Comparison of ENCODE assay signal across 28 mouse cellular contexts in genomic region chr5:99434226-99434625, GRCm38 (mm10).
DNase-seq lines count a peak whose midpoint lies in the region; ATAC-seq and TF ChIP-seq lines count a peak whose summit lies in the region.
"Had no signal": no experiment of that assay in that cellular context is flagged by ENCODE, and none has a peak within 500 bp of the region (broad histone marks: within the 10 kb centered on the region; RNA-seq: fewer than 3 reads in every experiment).

No protein-coding gene starts in this region.

- H3K27ac ChIP-seq in liver, embryonic 16.5 days (ENCODE audit: low read length): no peak overlapping the region
- H3K27ac ChIP-seq in stomach, postnatal 0 days (replicated peaks): no peak overlapping the region
- H3K27ac ChIP-seq in midbrain, embryonic 16.5 days (ENCODE audit: low read length): no peak overlapping the region
- H3K27ac ChIP-seq: embryonic facial prominence, embryonic 10.5 days; embryonic facial prominence, embryonic 13.5 days; forebrain, embryonic 12.5 days; forebrain, embryonic 15.5 days; heart, embryonic 15.5 days; hindbrain, embryonic 14.5 days had no signal

- H3K36me3 ChIP-seq in liver, embryonic 16.5 days (ENCODE audit: control insufficient read depth, insufficient read depth): no peaks in the 10 kb centered on the region
- no peaks in the 10 kb centered on the region for H3K36me3 ChIP-seq in stomach, postnatal 0 days (ENCODE audit: control insufficient read depth, insufficient read depth, low read length)
- no peaks in the 10 kb centered on the region for H3K36me3 ChIP-seq in midbrain, embryonic 16.5 days (ENCODE audit: control insufficient read depth, insufficient read depth, low read length)
- H3K36me3 ChIP-seq: embryonic facial prominence, embryonic 10.5 days; embryonic facial prominence, embryonic 13.5 days; forebrain, embryonic 12.5 days; forebrain, embryonic 15.5 days; heart, embryonic 12.5 days; heart, embryonic 15.5 days had no signal

- H3K9me3 ChIP-seq in liver, embryonic 16.5 days (replicated peaks; ENCODE audit: control insufficient read depth, low read length): no peaks in the 10 kb centered on the region
- no peaks in the 10 kb centered on the region for H3K9me3 ChIP-seq in stomach, postnatal 0 days (ENCODE audit: control insufficient read depth, low read length)
- no peaks in the 10 kb centered on the region for H3K9me3 ChIP-seq in midbrain, embryonic 16.5 days (replicated peaks; ENCODE audit: control insufficient read depth, low read length, poor library complexity, severe bottlenecking)
- H3K9me3 ChIP-seq: embryonic facial prominence, embryonic 10.5 days; embryonic facial prominence, embryonic 13.5 days; forebrain, embryonic 12.5 days; forebrain, embryonic 15.5 days; heart, embryonic 12.5 days; heart, embryonic 15.5 days had no signal

- peak; percentile 39 for DNase-seq in heart, adult 11 months
- DNase-seq in heart, postnatal 10 days: no peak
- DNase-seq in liver: no peak
- no peak for DNase-seq in stomach, postnatal 0 days (ENCODE audit: low spot score)
- no peak for DNase-seq in left cerebral cortex, postnatal 4 days
- DNase-seq: adrenal gland, adult 8-10 months; adrenal gland, postnatal 25 days; cerebellum, adult 11-12 months; cerebellum, adult 8-10 months; cerebellum, postnatal 10 days; cerebellum, postnatal 36 days; embryo, embryonic 11 days; gastrocnemius, postnatal 14 days; heart, adult 18-20 months; heart, postnatal 14 days; heart, postnatal 4 days had no signal

- 53% methylated on average over 4 of the region's 4 CpGs for WGBS in liver, embryonic 16.5 days (ENCODE audit: insufficient replicate concordance)
- WGBS in stomach, postnatal 0 days: 74% methylated on average over 4 of the region's 4 CpGs
- 82% methylated on average over 4 of the region's 4 CpGs for WGBS in midbrain, embryonic 16.5 days

- H3K4me3 ChIP-seq in liver, embryonic 16.5 days (ENCODE audit: low read depth, low read length): no peak overlapping the region
- H3K4me3 ChIP-seq in stomach, postnatal 0 days (ENCODE audit: low read depth, low read length): no peak overlapping the region
- H3K4me3 ChIP-seq in midbrain, embryonic 16.5 days (ENCODE audit: low read depth, low read length): no peak overlapping the region
- H3K4me3 ChIP-seq: embryonic facial prominence, embryonic 10.5 days; embryonic facial prominence, embryonic 13.5 days; erythroblast, embryonic 14.5 days; forebrain, embryonic 12.5 days; forebrain, embryonic 15.5 days; heart, embryonic 12.5 days; heart, embryonic 15.5 days had no signal

- intact Hi-C loops in heart, postnatal 10 days (cut with DNase I): no loop called here
- intact Hi-C loops in left cerebral cortex, postnatal 4 days (cut with DNase I): no loop called here

- no peak overlapping the region for H3K9ac ChIP-seq in liver, embryonic 16.5 days (ENCODE audit: low read depth, low read length)
- H3K9ac ChIP-seq in stomach, postnatal 0 days (ENCODE audit: low read length): no peak overlapping the region
- no peak overlapping the region for H3K9ac ChIP-seq in midbrain, embryonic 16.5 days (ENCODE audit: low read depth, low read length)
- H3K9ac ChIP-seq: embryonic facial prominence, embryonic 13.5 days; forebrain, embryonic 12.5 days; forebrain, embryonic 15.5 days; heart, embryonic 12.5 days; heart, embryonic 15.5 days; hindbrain, embryonic 14.5 days had no signal

- ATAC-seq in liver, embryonic 16.5 days (ENCODE audit: low read depth): peak; percentile 86
- ATAC-seq in megakaryocyte progenitor cell, adult 5-6 weeks (replicated peaks; ENCODE audit: poor library complexity): peak; percentile 30; the same call in 1 of the 2 replicates
- ATAC-seq in stomach, postnatal 0 days (ENCODE audit: low FRiP score, low TSS enrichment): peak; percentile 66; the same call in 1 of the 2 replicates
- no peak for ATAC-seq in midbrain, embryonic 16.5 days
- ATAC-seq: activated CD4-positive, CD25-positive, alpha-beta regulatory T cell, adult 4 months; forebrain, embryonic 15.5 days had no signal

- no peak overlapping the region for H3K4me2 ChIP-seq in liver, embryonic 16.5 days (ENCODE audit: low read depth, low read length)
- H3K4me2 ChIP-seq in stomach, postnatal 0 days (replicated peaks; ENCODE audit: low read depth): no peak overlapping the region
- no peak overlapping the region for H3K4me2 ChIP-seq in midbrain, embryonic 16.5 days (ENCODE audit: low read length)
- H3K4me2 ChIP-seq: embryonic facial prominence, embryonic 13.5 days; forebrain, embryonic 12.5 days; forebrain, embryonic 15.5 days; heart, embryonic 12.5 days; heart, embryonic 15.5 days; hindbrain, embryonic 14.5 days had no signal

- no peak for TF ChIP-seq CTCF in stomach, postnatal 0 days (IDR thresholded peaks at IDR 0.05; ENCODE audit: low read depth)

- H3K4me1 ChIP-seq in liver, embryonic 16.5 days (ENCODE audit: control insufficient read depth, low read depth, low read length): no peaks in the 10 kb centered on the region
- H3K4me1 ChIP-seq in stomach, postnatal 0 days (replicated peaks; ENCODE audit: control insufficient read depth, insufficient read depth): no peaks in the 10 kb centered on the region
- H3K4me1 ChIP-seq in midbrain, embryonic 16.5 days (ENCODE audit: control insufficient read depth, insufficient read depth, low read length): no peaks in the 10 kb centered on the region
- H3K4me1 ChIP-seq: embryonic facial prominence, embryonic 13.5 days; forebrain, embryonic 12.5 days had no signal

- no peaks in the 10 kb centered on the region for H3K27me3 ChIP-seq in liver, embryonic 16.5 days (ENCODE audit: control insufficient read depth, insufficient read depth, low read depth, low read length)
- no peaks in the 10 kb centered on the region for H3K27me3 ChIP-seq in stomach, postnatal 0 days (ENCODE audit: control insufficient read depth, insufficient read depth, low read length)
- no peaks in the 10 kb centered on the region for H3K27me3 ChIP-seq in midbrain, embryonic 16.5 days (ENCODE audit: control insufficient read depth, insufficient read depth, low read depth, low read length)
- H3K27me3 ChIP-seq: embryonic facial prominence, embryonic 13.5 days; forebrain, embryonic 15.5 days; heart, embryonic 12.5 days; heart, embryonic 15.5 days had no signal

- no peak for TF ChIP-seq EP300 in stomach, postnatal 0 days (optimal IDR thresholded peaks at IDR 0.05)
